Mouse (Mus musculus): ENCODE results near the gene Gm14085.
A peak's percentile ranks its signal among the peaks of the same experiment; 100 is the strongest.
"Not testable (repeated sequence)": the region's sequence is repeated elsewhere in the genome, so short reads cannot be mapped to it uniquely, and the experiment has no call there.

Gm14085 gene

GRCm38 (mm10) chr2:122484641-122485040 is at the start of gene Gm14085:
Gene Gm14085, plus strand, starts transcription at chr2:122484941.
- DNase-seq (ENCODE audit: low spot score in 2 of 2) = no peak

DNA sequence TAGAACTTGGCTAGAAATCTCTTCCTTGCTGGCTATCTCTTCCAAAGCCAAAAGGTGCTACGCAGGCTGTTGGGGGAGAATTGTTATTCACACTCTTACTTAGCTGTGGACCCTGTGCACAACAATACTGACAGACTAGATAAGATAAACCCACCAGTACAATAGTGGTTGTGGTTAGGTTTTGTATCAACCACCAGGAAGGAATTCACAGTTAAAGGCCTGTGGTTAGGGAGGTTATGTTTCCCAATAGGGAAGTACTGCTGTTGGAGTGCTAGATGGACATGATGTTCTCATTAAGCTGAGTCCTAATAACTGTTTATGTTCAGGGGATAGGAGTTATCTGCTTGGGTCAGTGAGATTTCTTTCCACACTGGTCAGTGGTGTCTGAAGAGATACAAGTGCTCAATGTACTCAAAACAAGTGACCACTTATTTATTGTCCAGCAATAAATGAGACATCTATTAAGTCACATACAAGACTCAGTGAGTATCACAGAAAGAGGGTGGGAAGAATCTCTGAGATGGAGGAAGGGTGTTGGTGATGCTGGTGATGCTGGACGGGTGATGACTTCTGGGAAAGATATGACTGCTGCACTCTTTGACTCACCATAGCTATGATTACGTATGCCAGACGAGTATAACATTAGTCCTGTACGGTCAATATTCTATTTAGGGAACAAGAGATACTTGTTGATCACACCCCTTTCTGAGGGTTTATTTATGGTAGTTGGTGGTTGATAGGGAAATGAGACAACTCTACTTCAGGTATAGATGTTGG is 45.8 kb upstream of the Gm14085 start:
- not testable (repeated sequence) for DNase-seq (ENCODE audit: low spot score in 2 of 2)

GRCm38 (mm10) chr2:122440521-122440920 is 44.2 kb upstream of the Gm14085 start:
- DNase-seq (ENCODE audit: low spot score in 2 of 2) = not testable (repeated sequence)

DNA sequence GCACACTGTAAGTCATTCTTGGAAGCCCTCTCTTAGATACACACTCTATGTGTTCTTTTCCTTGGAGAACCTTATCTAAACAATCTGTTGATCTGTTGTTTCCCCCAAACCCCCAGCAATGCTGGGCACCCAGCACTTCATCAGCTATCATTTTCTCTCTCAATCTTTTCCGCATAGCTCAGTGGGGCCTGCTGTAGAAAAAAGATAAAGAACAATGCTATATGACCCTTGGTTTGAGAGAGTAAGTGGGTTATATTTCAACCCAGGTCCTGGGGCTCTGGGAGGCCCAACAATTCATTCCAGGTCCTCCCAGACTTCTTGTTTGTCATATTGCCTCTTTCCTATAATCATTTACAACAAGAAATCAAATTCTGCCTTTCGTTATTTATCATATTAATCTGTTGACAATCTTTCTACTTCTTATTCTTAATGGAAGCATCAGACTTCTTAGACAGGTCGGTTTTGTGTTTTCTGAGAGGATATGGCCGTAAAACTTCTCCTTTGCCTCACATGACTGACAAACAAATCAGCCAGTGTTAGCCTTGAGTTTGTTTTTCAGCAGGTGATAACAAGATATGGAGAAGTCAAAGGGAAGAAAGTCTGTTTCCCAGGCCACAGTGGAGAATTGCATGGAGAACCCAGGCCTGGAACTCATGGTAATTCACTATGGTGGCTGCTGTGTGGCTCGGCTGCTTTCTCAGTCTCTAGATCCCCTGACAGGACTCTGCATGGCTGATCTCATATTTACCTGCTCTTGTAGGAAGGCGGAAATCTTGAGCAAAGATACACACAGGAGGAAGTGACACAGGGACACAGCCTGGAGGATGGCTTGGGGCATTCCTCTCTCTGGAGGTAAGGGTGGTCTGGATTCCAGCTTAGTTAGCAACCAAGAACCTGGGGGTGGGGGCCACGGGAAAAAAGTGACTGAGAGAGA is 43.5 kb upstream of the Gm14085 start:
- no peak for DNase-seq (ENCODE audit: low spot score in 2 of 2)

- DNase-seq (ENCODE audit: low spot score in 2 of 2) = no peak
Measured at GRCm38 (mm10) chr2:122450351-122450750, 34.4 kb upstream of the Gm14085 start.

GRCm38 (mm10) chr2:122452426-122452825 is 32.3 kb upstream of the Gm14085 start:
- DNase-seq (ENCODE audit: low spot score in 2 of 2) = no peak

- DNase-seq (ENCODE audit: low spot score in 2 of 2) = peak in 1 of 2 experiments; percentile 4
Measured at GRCm38 (mm10) chr2:122466901-122467300, 17.8 kb upstream of the Gm14085 start.

DNA sequence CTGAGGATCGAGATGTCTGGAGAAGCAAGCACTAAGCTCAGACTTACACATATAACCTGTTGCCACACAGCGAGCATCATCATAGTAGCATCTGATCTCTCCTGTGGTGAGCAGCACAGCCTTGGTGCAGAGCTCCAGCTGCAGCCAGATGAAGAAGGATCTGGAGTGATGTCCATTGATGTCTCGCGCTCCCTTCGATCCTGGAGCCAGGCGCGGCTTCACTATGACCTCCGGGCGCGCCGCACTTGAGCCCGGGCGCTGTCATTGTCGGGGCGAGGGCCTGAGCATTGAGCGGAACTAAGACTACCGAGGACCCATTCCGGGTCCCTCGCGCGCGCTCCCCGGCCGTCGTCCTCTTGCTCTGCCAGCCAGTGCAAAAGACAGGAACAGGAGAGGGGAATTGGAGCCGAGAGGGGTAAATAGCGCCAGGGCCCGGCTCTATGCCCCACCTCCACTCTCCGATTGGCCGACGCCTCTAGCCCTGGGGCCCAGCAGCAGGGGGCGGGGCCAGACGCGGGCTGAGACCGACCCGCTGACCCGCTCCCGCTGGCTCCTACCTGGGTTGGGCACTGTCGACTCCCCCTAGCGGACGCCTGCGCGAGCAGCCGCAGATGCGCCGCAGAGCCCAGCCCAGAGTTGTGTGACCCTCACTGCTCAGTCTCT is 17.3 kb upstream of the Gm14085 start:
- DNase-seq (ENCODE audit: low spot score in 2 of 2) = peak; percentile 78 to 86

DNA sequence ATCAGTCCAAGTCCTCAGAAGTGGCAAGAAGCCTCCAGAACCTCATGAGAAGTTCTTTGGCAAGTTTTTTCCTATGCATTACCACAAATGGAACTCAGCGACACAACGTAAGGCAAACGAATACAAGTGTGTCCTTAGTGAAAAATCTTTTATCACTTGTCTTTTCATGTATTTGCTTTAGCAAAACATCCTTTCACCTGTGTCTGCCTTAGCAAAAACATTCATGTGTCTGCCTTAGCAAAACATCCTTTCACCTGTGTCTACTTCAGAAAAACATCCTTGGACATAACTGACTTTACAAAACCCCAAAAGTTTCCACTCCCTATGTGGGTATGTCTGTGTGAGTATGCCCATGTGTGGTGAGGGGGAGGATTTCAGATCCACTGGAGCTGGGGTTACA is 15.5 kb upstream of the Gm14085 start:
- DNase-seq (ENCODE audit: low spot score in 2 of 2) = no peak

DNA sequence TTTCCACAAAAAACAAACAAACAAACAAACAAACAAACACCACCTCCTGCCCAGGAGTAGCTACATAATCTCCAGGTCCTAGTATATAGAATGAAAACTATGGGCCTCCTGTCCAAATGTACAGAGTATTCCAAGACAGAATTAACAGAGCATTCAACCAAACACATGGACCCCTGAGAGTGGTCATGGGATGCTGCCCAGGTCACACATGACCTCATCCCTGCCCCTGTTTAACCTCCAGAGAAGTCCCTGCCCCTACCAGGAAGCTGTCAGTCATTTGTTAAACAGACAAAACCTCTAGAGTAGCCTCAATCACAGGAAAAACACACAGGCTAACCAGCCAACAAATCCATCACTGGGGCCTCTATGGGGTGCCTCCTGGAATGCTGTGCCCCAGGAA is 8.2 kb upstream of the Gm14085 start:
- no peak for DNase-seq (ENCODE audit: low spot score in 2 of 2)

- DNase-seq (ENCODE audit: low spot score in 2 of 2) = not testable (repeated sequence)
Measured at GRCm38 (mm10) chr2:122483787-122484186, 954 bp upstream of the Gm14085 start.

- not testable (repeated sequence) for DNase-seq (ENCODE audit: low spot score in 2 of 2)
Measured at GRCm38 (mm10) chr2:122485654-122486053, 913 bp downstream of the Gm14085 start.

- not testable (repeated sequence) for DNase-seq (ENCODE audit: low spot score in 2 of 2)
Measured at GRCm38 (mm10) chr2:122486122-122486521, 1.4 kb downstream of the Gm14085 start.

GRCm38 (mm10) chr2:122486674-122487073 is 1.9 kb downstream of the Gm14085 start:
- DNase-seq (ENCODE audit: low spot score in 2 of 2) = no peak

- DNase-seq (ENCODE audit: low spot score in 2 of 2) = not testable (repeated sequence)
Measured at GRCm38 (mm10) chr2:122529696-122530095, 45.0 kb downstream of the Gm14085 start.

GRCm38 (mm10) chr2:122531290-122531689 is 46.5 kb downstream of the Gm14085 start:
- DNase-seq (ENCODE audit: low spot score in 2 of 2) = no peak

- no peak for DNase-seq (ENCODE audit: low spot score in 2 of 2)
Measured at GRCm38 (mm10) chr2:122531726-122532125, 47.0 kb downstream of the Gm14085 start.

GRCm38 (mm10) chr2:122532136-122532801 is 47.5 kb downstream of the Gm14085 start:
- no peak for DNase-seq (ENCODE audit: low spot score in 2 of 2)

DNA sequence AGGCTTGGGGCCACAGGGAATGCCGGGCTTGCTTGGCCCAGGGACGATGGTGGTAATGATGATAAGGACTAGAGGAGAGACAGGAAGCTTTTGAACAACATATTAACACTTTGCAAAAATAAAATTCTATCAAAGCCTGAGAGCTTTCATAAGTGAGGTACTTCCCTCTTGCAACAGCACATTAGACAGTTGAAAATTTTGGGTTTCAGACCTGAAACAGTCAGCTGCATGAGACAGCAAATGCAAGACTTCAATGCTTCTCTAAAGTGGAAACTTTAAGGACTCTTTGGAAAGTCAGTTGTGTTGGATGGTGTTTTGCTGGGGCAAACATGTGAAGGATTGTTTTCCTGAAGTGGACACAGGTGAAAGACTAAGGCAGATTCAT is 48.1 kb downstream of the Gm14085 start:
- no peak for DNase-seq (ENCODE audit: low spot score in 2 of 2)

DNA sequence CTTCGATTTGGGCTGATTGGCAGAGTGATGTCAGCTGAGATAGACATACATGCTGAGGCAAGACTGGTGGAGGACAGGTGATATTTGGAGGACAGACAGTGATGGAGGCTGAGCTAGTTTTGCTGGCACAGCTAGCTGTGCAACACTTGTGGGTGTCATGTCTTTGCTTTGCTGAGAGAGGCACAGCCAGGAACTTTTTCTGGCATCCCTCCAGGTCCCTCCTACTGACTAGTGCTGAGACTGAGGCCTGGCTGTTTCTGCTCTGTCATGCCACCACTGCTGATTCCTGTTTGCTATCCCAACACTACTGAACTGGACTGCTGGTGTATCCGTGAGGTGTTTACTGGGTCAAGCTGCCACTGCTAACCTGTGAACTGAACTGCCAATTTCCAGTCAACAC is 48.6 kb downstream of the Gm14085 start:
- DNase-seq (ENCODE audit: low spot score in 2 of 2) = peak; percentile 37 to 52

GRCm38 (mm10) chr2:122534671-122535070 is 49.9 kb downstream of the Gm14085 start:
- no peak for DNase-seq (ENCODE audit: low spot score in 2 of 2)

Measured in right cerebral cortex, adult 2 months (tissue).